Mouse (Mus musculus): ENCODE measurements at regions not wholly inside any gene's neighbourhood (a gene's known extent, or its start where the extent isn't known, plus 50 kb on each side); places are given as distances from the start of the nearest gene placed in this dataset.

GRCm38 (mm10) chr13:52065720-52066119 is 219.2 kb downstream of the Gadd45g start:
- H3K4me3 ChIP-seq (ENCODE audit: insufficient read depth, low read length) = no peak overlapping the region
- H3K4me1 ChIP-seq (ENCODE audit: control insufficient read depth, insufficient read depth, low read length) = peaks cover 25% of the 10 kb centered on the region
- H3K27ac ChIP-seq (ENCODE audit: insufficient read depth, low read depth, low read length) = no peak overlapping the region
- TF ChIP-seq POLR2A (IDR thresholded peaks at IDR 0.05; ENCODE audit: borderline replicate concordance, low read depth, low read length) = no peak
- no peak for TF ChIP-seq CTCF (IDR thresholded peaks at IDR 0.05; ENCODE audit: low read depth, low read length)

GRCm38 (mm10) chr13:52067048-52067447 is 220.6 kb downstream of the Gadd45g start:
- Histone ChIP-seq H3K4me3 (ENCODE audit: insufficient read depth, low read length) (no peak overlapping the region), H3K4me1 (ENCODE audit: control insufficient read depth, insufficient read depth, low read length) (peaks cover 15% of the 10 kb centered on the region), H3K27ac (ENCODE audit: insufficient read depth, low read depth, low read length) (no peak overlapping the region)
- TF ChIP-seq CTCF (IDR thresholded peaks at IDR 0.05; ENCODE audit: low read depth, low read length) = no peak
- no peak for TF ChIP-seq POLR2A (IDR thresholded peaks at IDR 0.05; ENCODE audit: borderline replicate concordance, low read depth, low read length)

- no peak overlapping the region for H3K4me3 ChIP-seq (ENCODE audit: insufficient read depth, low read length)
- no peak for TF ChIP-seq POLR2A (IDR thresholded peaks at IDR 0.05; ENCODE audit: borderline replicate concordance, low read depth, low read length)
- no peak for TF ChIP-seq CTCF (IDR thresholded peaks at IDR 0.05; ENCODE audit: low read depth, low read length)
- no peak overlapping the region for H3K27ac ChIP-seq (ENCODE audit: insufficient read depth, low read depth, low read length)
- H3K4me1 ChIP-seq (ENCODE audit: control insufficient read depth, insufficient read depth, low read length) = peaks cover 9% of the 10 kb centered on the region; the same call in 1 of the 2 replicates
These were observed 222.5 kb downstream of the Gadd45g start for GRCm38 (mm10) chr13:52068886-52069439.

- TF ChIP-seq CTCF (IDR thresholded peaks at IDR 0.05; ENCODE audit: low read depth, low read length) = no peak
- no peak for TF ChIP-seq POLR2A (IDR thresholded peaks at IDR 0.05; ENCODE audit: borderline replicate concordance, low read depth, low read length)
- Histone ChIP-seq H3K4me3 (ENCODE audit: insufficient read depth, low read length) (no peak overlapping the region), H3K27ac (ENCODE audit: insufficient read depth, low read depth, low read length) (no peak overlapping the region), H3K4me1 (ENCODE audit: control insufficient read depth, insufficient read depth, low read length) (peaks cover 9% of the 10 kb centered on the region; the same call in 1 of the 2 replicates)
These were observed 223.2 kb downstream of the Gadd45g start for GRCm38 (mm10) chr13:52069714-52070113.

- no peak overlapping the region for H3K4me3 ChIP-seq (ENCODE audit: insufficient read depth, low read length)
These were observed 224.5 kb downstream of the Gadd45g start for GRCm38 (mm10) chr13:52070731-52071663.

GRCm38 (mm10) chr13:52077616-52078015 is 231.1 kb downstream of the Gadd45g start:
- TF ChIP-seq CTCF (IDR thresholded peaks at IDR 0.05; ENCODE audit: low read depth, low read length) (no peak), POLR2A (IDR thresholded peaks at IDR 0.05; ENCODE audit: borderline replicate concordance, low read depth, low read length) (no peak)
- Histone ChIP-seq H3K4me1 (ENCODE audit: control insufficient read depth, insufficient read depth, low read length) (peaks cover 20% of the 10 kb centered on the region), H3K4me3 (ENCODE audit: insufficient read depth, low read length) (no peak overlapping the region), H3K27ac (ENCODE audit: insufficient read depth, low read depth, low read length) (no peak overlapping the region)

More at GRCm38 (mm10) chr13:52070731-52071663, 224.5 kb downstream of the Gadd45g start:
- no peak for TF ChIP-seq POLR2A (IDR thresholded peaks at IDR 0.05; ENCODE audit: borderline replicate concordance, low read depth, low read length)
- TF ChIP-seq CTCF (IDR thresholded peaks at IDR 0.05; ENCODE audit: low read depth, low read length) = no peak
- Histone ChIP-seq H3K27ac (ENCODE audit: insufficient read depth, low read depth, low read length) (no peak overlapping the region), H3K4me1 (ENCODE audit: control insufficient read depth, insufficient read depth, low read length) (peaks cover 9% of the 10 kb centered on the region; the same call in 1 of the 2 replicates)

GRCm38 (mm10) chr13:52078561-52078960 is 232.1 kb downstream of the Gadd45g start:
- Histone ChIP-seq H3K4me3 (ENCODE audit: insufficient read depth, low read length) (no peak overlapping the region), H3K27ac (ENCODE audit: insufficient read depth, low read depth, low read length) (no peak overlapping the region), H3K4me1 (ENCODE audit: control insufficient read depth, insufficient read depth, low read length) (peaks cover 20% of the 10 kb centered on the region)
- TF ChIP-seq POLR2A (IDR thresholded peaks at IDR 0.05; ENCODE audit: borderline replicate concordance, low read depth, low read length) = no peak
- no peak for TF ChIP-seq CTCF (IDR thresholded peaks at IDR 0.05; ENCODE audit: low read depth, low read length)

- Histone ChIP-seq H3K4me1 (ENCODE audit: control insufficient read depth, insufficient read depth, low read length) (peaks cover 23% of the 10 kb centered on the region), H3K27ac (ENCODE audit: insufficient read depth, low read depth, low read length) (no peak overlapping the region), H3K4me3 (ENCODE audit: insufficient read depth, low read length) (no peak overlapping the region)
- TF ChIP-seq CTCF (IDR thresholded peaks at IDR 0.05; ENCODE audit: low read depth, low read length) = no peak
- TF ChIP-seq POLR2A (IDR thresholded peaks at IDR 0.05; ENCODE audit: borderline replicate concordance, low read depth, low read length) = no peak
These were observed 233.3 kb downstream of the Gadd45g start for GRCm38 (mm10) chr13:52079678-52080246.

GRCm38 (mm10) chr13:52083601-52084455 is 237.3 kb downstream of the Gadd45g start:
- Histone ChIP-seq H3K27ac (ENCODE audit: insufficient read depth, low read depth, low read length) (no peak overlapping the region), H3K4me1 (ENCODE audit: control insufficient read depth, insufficient read depth, low read length) (peaks cover 24% of the 10 kb centered on the region), H3K4me3 (ENCODE audit: insufficient read depth, low read length) (no peak overlapping the region)
- TF ChIP-seq POLR2A (IDR thresholded peaks at IDR 0.05; ENCODE audit: borderline replicate concordance, low read depth, low read length) = no peak
- no peak for TF ChIP-seq CTCF (IDR thresholded peaks at IDR 0.05; ENCODE audit: low read depth, low read length)
